Mouse (Mus musculus): ENCODE results near the gene Mmp24. TPM values are rescaled to one million over a fixed set of nuclear protein-coding genes. Genes with fewer than 3 reads are reported as not detected.

Gene Mmp24
- polyA plus RNA-seq, 1 experiment: 0.08 TPM

DNA sequence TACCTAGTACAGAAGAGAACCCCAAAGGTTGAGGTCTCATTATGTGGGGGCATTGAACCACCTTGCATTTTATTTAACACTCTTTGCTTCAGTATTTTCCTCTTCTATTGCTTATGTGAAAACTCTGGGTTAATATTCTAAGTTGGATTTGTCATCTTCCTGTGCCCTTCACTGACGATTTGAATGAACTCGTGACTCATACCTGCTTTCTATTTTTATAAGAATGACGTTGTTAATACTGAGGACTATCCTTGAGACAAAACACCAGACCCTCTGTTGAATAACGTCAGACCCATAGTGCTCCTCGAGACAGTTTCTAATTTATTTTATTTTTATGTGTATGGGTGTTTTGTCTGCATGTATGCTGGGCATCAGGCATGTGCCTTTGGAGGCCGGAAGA, 38.2 kb upstream of the Mmp24 start:
- TF ChIP-seq CTCF (IDR thresholded peaks at IDR 0.05; ENCODE audit: borderline replicate concordance, control insufficient read depth, extremely low read depth, insufficient read depth, low read length, poor library complexity) (no peak), POLR2A (IDR thresholded peaks at IDR 0.05; ENCODE audit: control insufficient read depth, extremely low read depth, insufficient read depth, low read length, poor library complexity) (no peak)
- 87% methylated on average over 6 of the region's 6 CpGs for WGBS
- H3K4me3 ChIP-seq (ENCODE audit: control insufficient read depth, insufficient read depth, low read length): no peak overlapping the region
- no peaks in the 10 kb centered on the region for H3K4me1 ChIP-seq (replicated peaks; ENCODE audit: control insufficient read depth, insufficient read depth, low read length)
- H3K27me3 ChIP-seq (ENCODE audit: control insufficient read depth, insufficient read depth, low read length): no peaks in the 10 kb centered on the region
- H3K27ac ChIP-seq (ENCODE audit: control insufficient read depth, insufficient read depth, low read length): no peak overlapping the region
- no peaks in the 10 kb centered on the region for H3K36me3 ChIP-seq (ENCODE audit: control insufficient read depth, insufficient read depth, low read length)
- DNase-seq: no peak

DNA sequence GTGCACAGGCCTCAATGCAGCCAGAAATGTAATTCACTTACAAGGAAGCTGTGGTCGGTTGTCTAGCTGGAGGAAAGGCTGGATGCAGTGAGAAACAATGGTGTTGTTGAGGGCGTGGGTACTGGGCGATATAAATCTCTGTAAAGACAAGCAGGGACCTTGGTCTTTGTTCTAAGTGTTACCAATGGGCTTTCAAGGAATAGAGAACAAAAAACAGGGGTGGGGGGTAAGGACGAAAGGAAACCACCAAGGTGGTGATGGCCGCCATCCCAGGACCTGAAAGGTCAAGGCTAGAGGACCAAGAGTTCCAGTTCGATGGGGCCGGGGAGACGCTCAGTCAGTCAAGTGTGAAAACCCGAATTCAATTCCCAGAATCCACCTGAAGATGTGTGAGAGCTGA, 37.3 kb upstream of the Mmp24 start:
- no peak for DNase-seq
- Histone ChIP-seq H3K4me3 (ENCODE audit: control insufficient read depth, insufficient read depth, low read length) (no peak overlapping the region), H3K4me1 (replicated peaks; ENCODE audit: control insufficient read depth, insufficient read depth, low read length) (no peaks in the 10 kb centered on the region), H3K36me3 (ENCODE audit: control insufficient read depth, insufficient read depth, low read length) (no peaks in the 10 kb centered on the region), H3K27me3 (ENCODE audit: control insufficient read depth, insufficient read depth, low read length) (no peaks in the 10 kb centered on the region), H3K27ac (ENCODE audit: control insufficient read depth, insufficient read depth, low read length) (no peak overlapping the region)
- TF ChIP-seq POLR2A (IDR thresholded peaks at IDR 0.05; ENCODE audit: control insufficient read depth, extremely low read depth, insufficient read depth, low read length, poor library complexity) (no peak), CTCF (IDR thresholded peaks at IDR 0.05; ENCODE audit: borderline replicate concordance, control insufficient read depth, extremely low read depth, insufficient read depth, low read length, poor library complexity) (no peak)
- 57% methylated on average over 9 of the region's 9 CpGs for WGBS

DNA sequence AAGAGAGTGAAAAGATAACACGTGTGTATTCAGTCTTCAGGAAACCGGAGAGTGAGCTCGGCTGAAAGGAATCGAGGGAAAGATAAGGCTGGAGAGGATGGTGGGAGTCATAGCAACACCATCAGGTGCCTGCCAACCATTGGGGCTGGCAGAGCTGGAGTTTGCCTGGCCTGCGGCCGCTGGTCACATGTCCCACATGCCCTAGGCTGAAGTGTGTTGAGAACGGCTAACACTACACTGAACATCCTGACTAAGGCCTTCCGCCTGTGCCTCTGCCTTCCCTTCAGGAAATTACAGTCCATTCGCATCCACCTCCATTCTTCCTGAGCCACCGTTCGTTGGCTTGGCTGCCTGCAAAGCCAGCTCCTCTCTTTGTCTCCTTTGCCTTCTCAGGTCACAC, 32.9 kb upstream of the Mmp24 start:
- H3K36me3 ChIP-seq (ENCODE audit: control insufficient read depth, insufficient read depth, low read length): no peaks in the 10 kb centered on the region
- H3K4me3 ChIP-seq (ENCODE audit: control insufficient read depth, insufficient read depth, low read length): no peak overlapping the region
- no peak overlapping the region for H3K27ac ChIP-seq (ENCODE audit: control insufficient read depth, insufficient read depth, low read length)
- no peak for DNase-seq
- WGBS: 86% methylated on average over 11 of the region's 11 CpGs
- no peaks in the 10 kb centered on the region for H3K27me3 ChIP-seq (ENCODE audit: control insufficient read depth, insufficient read depth, low read length)
- TF ChIP-seq POLR2A (IDR thresholded peaks at IDR 0.05; ENCODE audit: control insufficient read depth, extremely low read depth, insufficient read depth, low read length, poor library complexity) (no peak), CTCF (IDR thresholded peaks at IDR 0.05; ENCODE audit: borderline replicate concordance, control insufficient read depth, extremely low read depth, insufficient read depth, low read length, poor library complexity) (no peak)
- no peaks in the 10 kb centered on the region for H3K4me1 ChIP-seq (replicated peaks; ENCODE audit: control insufficient read depth, insufficient read depth, low read length)

DNA sequence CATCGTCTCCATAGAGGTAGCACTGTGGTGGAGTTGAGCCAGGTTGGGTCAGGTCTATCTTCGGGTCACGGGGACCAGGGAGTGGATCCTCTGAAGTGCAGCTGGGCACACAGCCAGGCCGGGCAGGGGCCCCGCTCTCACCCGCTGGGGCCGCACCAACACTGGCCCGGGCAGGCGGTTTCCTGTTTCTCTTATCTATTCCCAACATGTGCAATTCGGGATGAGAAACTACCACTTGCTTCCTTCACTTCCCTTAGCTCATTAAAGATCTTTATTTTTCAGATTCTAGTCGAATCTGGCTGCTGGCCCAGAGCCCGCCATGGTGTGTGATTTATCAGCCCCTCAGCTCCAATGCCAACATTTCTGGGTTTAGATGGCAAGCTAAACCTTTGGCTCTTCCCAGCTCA, 32.2 kb upstream of the Mmp24 start:
- TF ChIP-seq POLR2A (IDR thresholded peaks at IDR 0.05; ENCODE audit: control insufficient read depth, extremely low read depth, insufficient read depth, low read length, poor library complexity) (no peak), CTCF (IDR thresholded peaks at IDR 0.05; ENCODE audit: borderline replicate concordance, control insufficient read depth, extremely low read depth, insufficient read depth, low read length, poor library complexity) (no peak)
- no peaks in the 10 kb centered on the region for H3K4me1 ChIP-seq (replicated peaks; ENCODE audit: control insufficient read depth, insufficient read depth, low read length)
- H3K27me3 ChIP-seq (ENCODE audit: control insufficient read depth, insufficient read depth, low read length): no peaks in the 10 kb centered on the region
- no peak for DNase-seq
- H3K36me3 ChIP-seq (ENCODE audit: control insufficient read depth, insufficient read depth, low read length): no peaks in the 10 kb centered on the region
- H3K4me3 ChIP-seq (ENCODE audit: control insufficient read depth, insufficient read depth, low read length): no peak overlapping the region
- 18% methylated on average over 12 of the region's 12 CpGs for WGBS
- H3K27ac ChIP-seq (ENCODE audit: control insufficient read depth, insufficient read depth, low read length): no peak overlapping the region

DNA sequence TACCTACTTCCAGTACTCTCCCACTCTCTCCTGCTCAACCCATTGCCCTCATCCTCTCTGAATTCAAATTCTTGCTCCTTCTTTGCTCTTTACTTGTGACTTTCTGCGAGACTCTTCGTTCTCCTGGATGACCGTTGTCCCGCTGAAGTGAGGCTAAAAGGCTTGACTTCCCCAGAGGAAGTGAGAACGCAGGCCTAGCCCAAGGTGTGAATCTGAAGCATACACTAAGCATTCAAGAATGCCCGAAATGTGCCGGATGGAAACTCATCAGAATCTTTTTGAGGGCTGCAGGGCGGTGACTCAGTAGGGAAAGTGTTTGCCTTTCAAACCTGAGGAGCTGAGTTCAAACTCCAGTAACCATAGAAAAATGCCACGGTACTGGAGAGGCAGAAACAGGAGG, 31.8 kb upstream of the Mmp24 start:
- Histone ChIP-seq H3K36me3 (ENCODE audit: control insufficient read depth, insufficient read depth, low read length) (no peaks in the 10 kb centered on the region), H3K4me3 (ENCODE audit: control insufficient read depth, insufficient read depth, low read length) (no peak overlapping the region), H3K27ac (ENCODE audit: control insufficient read depth, insufficient read depth, low read length) (no peak overlapping the region), H3K4me1 (replicated peaks; ENCODE audit: control insufficient read depth, insufficient read depth, low read length) (no peaks in the 10 kb centered on the region), H3K27me3 (ENCODE audit: control insufficient read depth, insufficient read depth, low read length) (no peaks in the 10 kb centered on the region)
- DNase-seq: no peak
- TF ChIP-seq POLR2A (IDR thresholded peaks at IDR 0.05; ENCODE audit: control insufficient read depth, extremely low read depth, insufficient read depth, low read length, poor library complexity): no peak
- no peak for TF ChIP-seq CTCF (IDR thresholded peaks at IDR 0.05; ENCODE audit: borderline replicate concordance, control insufficient read depth, extremely low read depth, insufficient read depth, low read length, poor library complexity)
- 29% methylated on average over 9 of the region's 9 CpGs for WGBS

DNA sequence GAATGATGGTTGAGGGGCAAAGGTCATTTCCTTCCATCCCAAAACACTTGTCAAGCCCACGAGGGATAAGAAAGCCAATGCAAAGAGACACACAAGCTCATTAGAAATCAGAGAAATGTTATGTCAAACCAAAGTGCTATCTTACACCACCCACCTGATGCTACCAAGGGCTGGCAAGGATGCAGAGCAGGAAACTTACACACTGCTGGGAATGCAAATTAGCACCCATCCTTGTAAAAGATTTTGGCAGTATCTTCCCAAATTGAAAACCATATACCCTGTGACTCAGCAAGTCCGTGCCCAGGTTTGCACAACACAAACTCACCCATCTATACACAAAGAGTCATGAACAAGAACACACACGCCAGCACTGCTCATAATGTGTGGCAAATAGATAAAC, 29.7 kb upstream of the Mmp24 start:
- Histone ChIP-seq H3K36me3 (ENCODE audit: control insufficient read depth, insufficient read depth, low read length) (no peaks in the 10 kb centered on the region), H3K4me1 (replicated peaks; ENCODE audit: control insufficient read depth, insufficient read depth, low read length) (no peaks in the 10 kb centered on the region), H3K4me3 (ENCODE audit: control insufficient read depth, insufficient read depth, low read length) (no peak overlapping the region), H3K27ac (ENCODE audit: control insufficient read depth, insufficient read depth, low read length) (no peak overlapping the region), H3K27me3 (ENCODE audit: control insufficient read depth, insufficient read depth, low read length) (no peaks in the 10 kb centered on the region)
- TF ChIP-seq CTCF (IDR thresholded peaks at IDR 0.05; ENCODE audit: borderline replicate concordance, control insufficient read depth, extremely low read depth, insufficient read depth, low read length, poor library complexity) (no peak), POLR2A (IDR thresholded peaks at IDR 0.05; ENCODE audit: control insufficient read depth, extremely low read depth, insufficient read depth, low read length, poor library complexity) (no peak)
- DNase-seq: no peak
- 78% methylated on average over 3 of the region's 3 CpGs for WGBS

DNA sequence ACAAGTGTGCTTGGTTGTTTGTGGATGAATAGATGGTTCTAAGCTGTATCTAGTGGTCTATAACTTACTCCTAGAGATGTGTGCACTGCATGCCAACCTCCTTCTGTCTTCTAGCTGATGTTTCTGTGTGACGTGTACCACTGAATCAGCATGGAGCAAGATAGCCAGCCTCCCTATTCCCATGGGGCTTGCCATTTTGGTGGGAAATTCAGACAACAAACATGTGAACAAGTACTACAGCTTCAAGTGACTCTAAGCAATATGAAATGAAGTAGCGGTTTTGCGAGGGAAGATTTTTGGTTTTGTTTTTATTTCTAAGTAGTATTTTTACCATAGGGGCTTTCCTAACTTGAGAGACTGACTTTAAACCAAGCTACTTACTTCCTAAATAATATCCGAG, 25.7 kb upstream of the Mmp24 start:
- no peak overlapping the region for H3K4me3 ChIP-seq (ENCODE audit: control insufficient read depth, insufficient read depth, low read length)
- peaks cover 7% of the 10 kb centered on the region; the same call in 1 of the 2 replicates for H3K4me1 ChIP-seq (replicated peaks; ENCODE audit: control insufficient read depth, insufficient read depth, low read length)
- WGBS: 94% methylated on average over 4 of the region's 4 CpGs
- TF ChIP-seq POLR2A (IDR thresholded peaks at IDR 0.05; ENCODE audit: control insufficient read depth, extremely low read depth, insufficient read depth, low read length, poor library complexity) (no peak), CTCF (IDR thresholded peaks at IDR 0.05; ENCODE audit: borderline replicate concordance, control insufficient read depth, extremely low read depth, insufficient read depth, low read length, poor library complexity) (no peak)
- no peak for DNase-seq
- no peaks in the 10 kb centered on the region for H3K27me3 ChIP-seq (ENCODE audit: control insufficient read depth, insufficient read depth, low read length)
- no peak overlapping the region for H3K27ac ChIP-seq (ENCODE audit: control insufficient read depth, insufficient read depth, low read length)
- no peaks in the 10 kb centered on the region for H3K36me3 ChIP-seq (ENCODE audit: control insufficient read depth, insufficient read depth, low read length)
